Mouse (Mus musculus) lung, postnatal 0 days (tissue): ENCODE results near the gene Tmem201. TPM values are rescaled to one million over a fixed set of nuclear protein-coding genes. Genes with fewer than 3 reads are reported as not detected.
A peak's percentile ranks its signal among the peaks of the same experiment; 100 is the strongest.

Experiments used
- ATAC-seq: fragments of 200-750 bp; cut with Nextera tagmentation; 2 replicates; pipeline ENCODE4 v1.8.0; 2017; ENCODE audit warnings: moderate library complexity
- DNase-seq: peaks from one replicate; pipeline ENCODE4 v3.0.0-alpha.2; 2016; ENCODE audit warnings: low spot score
- H3K27ac ChIP-seq: fragments of 300-500 bp; sonication (generic); 2 replicates; pipeline ENCODE4 v1.5.1; 2014; ENCODE audit warnings: antibody characterized with exemption, mild to moderate bottlenecking, low read length, mixed read lengths
- H3K27me3 ChIP-seq: fragments of 300-500 bp; sonication (generic); replicated peaks from 2 replicates; pipeline ENCODE4 v1.6.1; 2014; ENCODE audit warnings: low read length, mixed read lengths; ENCODE audit not compliant: insufficient read depth
- H3K36me3 ChIP-seq: fragments of 300-500 bp; sonication (generic); 2 replicates; pipeline ENCODE4 v1.6.1; 2014; ENCODE audit warnings: low read length, mixed read lengths; ENCODE audit not compliant: insufficient read depth
- H3K4me1 ChIP-seq: fragments of 300-500 bp; sonication (generic); 2 replicates; pipeline ENCODE4 v1.6.1; 2014; ENCODE audit warnings: antibody characterized with exemption, low read depth, low read length, mixed read lengths; ENCODE audit not compliant: insufficient read depth
- H3K4me2 ChIP-seq: fragments of 300-500 bp; sonication (generic); replicated peaks from 2 replicates; pipeline ENCODE4 v1.6.1; 2014; ENCODE audit warnings: low read depth, mild to moderate bottlenecking, low read length, moderate library complexity, mixed read lengths
- H3K4me3 ChIP-seq: fragments of 300-500 bp; sonication (generic); 2 replicates; pipeline ENCODE4 v1.5.1; 2014; ENCODE audit warnings: low read depth, low read length
- H3K9ac ChIP-seq: fragments of 300-500 bp; sonication (generic); replicated peaks from 2 replicates; pipeline ENCODE4 v1.6.1; 2014; ENCODE audit warnings: low read depth, mild to moderate bottlenecking
- H3K9me3 ChIP-seq: fragments of 300-500 bp; sonication (generic); 2 replicates; pipeline ENCODE4 v1.6.1; 2016; ENCODE audit warnings: low read length, mixed read lengths
- CTCF ChIP-seq: IDR thresholded peaks from 2 replicates; pipeline ENCODE4 v1.5.1; 2016; ENCODE audit warnings: antibody characterized with exemption, mild to moderate bottlenecking
- EP300 ChIP-seq: IDR thresholded peaks from 2 replicates; pipeline ENCODE4 v1.6.1; 2016; ENCODE audit warnings: antibody characterized with exemption, mild to moderate bottlenecking, control low read depth
- WGBS: fragments of 180-500 bp; shearing (Covaris S2); extraction: QIAGEN DNeasy Blood & Tissue Kit; methylation state at CpG from one replicate; pipeline ENCODE4 v1.1.7; 2014; 5-methylcytosine and 5-hydroxymethylcytosine counted together
- polyA plus RNA-seq: library from polyadenylated mRNA; unstranded; fragments of >200 nt; fragmentation: Nextera tagmentation; extraction: Ambion mirVana; gene quantifications from 2 replicates; pipeline ENCODE4 v1.2.1, GENCODE M21; 2015

Gene Tmem201
- polyA plus RNA-seq, 1 experiment from 2014 or later, result 8.2 TPM

- peak; percentile 48 for ATAC-seq
- 48% methylated on average over 19 of the region's 19 CpGs for WGBS
- Histone ChIP-seq H3K27me3 (no peaks in the 10 kb centered on the region), H3K4me3 (no peak within 1 kb of the TSS), H3K9ac (no peak within 1 kb of the TSS), H3K4me2 (no peak within 1 kb of the TSS), H3K9me3 (no peaks in the 10 kb centered on the region), H3K36me3 (no peaks in the 10 kb centered on the region), H3K27ac (no peak within 1 kb of the TSS), H3K4me1 (no peaks in the 10 kb centered on the region)
- TF ChIP-seq EP300 (no peak), CTCF (no peak)
- peak; percentile 35 for DNase-seq
These were observed 35.4 kb downstream of the Tmem201 start, which contains the start of gene Pik3cd for GRCm38 (mm10) chr4:149702210-149702979. TSS of gene Pik3cd (minus strand) at chr4:149702571.

DNA sequence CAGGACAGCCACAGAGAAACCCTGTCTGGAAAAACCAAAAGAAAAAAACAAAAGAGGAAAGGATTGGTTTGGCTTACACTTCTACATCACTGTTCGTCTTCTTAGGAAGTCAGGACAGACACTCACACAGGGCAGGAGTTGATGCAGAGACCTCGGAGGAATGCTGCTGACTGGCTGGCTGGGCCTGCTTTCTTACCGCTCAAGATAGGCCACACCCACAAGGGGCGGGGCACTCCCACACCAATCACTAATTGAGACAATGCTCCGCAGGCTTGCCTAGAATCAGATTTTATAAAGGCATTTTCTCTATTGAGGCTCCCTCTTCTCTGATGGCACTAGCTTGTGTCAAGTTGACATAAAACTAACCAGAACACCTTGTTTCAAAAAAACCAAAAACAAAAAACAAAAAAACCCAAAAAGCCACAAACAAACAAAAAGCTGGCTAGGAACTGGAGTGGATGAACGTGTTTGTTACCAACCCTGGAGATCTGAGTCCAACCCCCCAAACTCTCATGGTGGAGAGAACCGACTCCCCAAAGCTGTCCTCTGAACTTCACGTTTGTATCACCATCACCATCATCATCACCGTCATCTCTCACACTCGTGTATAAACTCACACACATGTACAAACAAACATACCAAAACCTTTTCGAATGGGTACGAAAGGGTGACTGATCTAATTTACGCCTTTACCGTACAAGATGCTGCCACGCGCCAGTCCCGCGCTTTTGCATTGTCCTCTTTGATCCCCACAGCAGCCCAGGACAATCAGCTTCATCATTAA is 36.2 kb downstream of the Tmem201 start:
- 56% methylated on average over 18 of the region's 18 CpGs for WGBS
- no peaks in the 10 kb centered on the region for H3K4me1 ChIP-seq

DNA sequence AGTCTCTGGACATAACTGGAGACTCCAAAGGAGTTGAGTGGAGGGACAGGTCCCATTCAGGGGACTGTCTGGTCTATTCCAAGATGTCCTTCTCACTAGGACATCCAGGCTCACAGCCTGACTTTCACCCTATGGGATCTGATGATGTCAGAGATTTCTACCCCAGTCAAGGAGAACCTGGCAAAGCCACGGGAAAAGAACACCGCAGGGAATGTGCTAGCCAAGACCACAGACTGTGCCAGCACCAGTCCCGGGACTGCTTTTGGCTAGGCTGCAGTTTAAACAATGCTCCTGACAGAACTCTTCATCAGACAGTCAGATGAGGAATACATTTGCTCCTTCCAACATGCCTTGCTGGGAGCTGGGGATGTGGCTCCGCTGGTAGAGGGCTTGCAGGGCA is 37.9 kb downstream of the Tmem201 start:
- Histone ChIP-seq H3K9me3 (no peaks in the 10 kb centered on the region), H3K4me1 (no peaks in the 10 kb centered on the region), H3K4me2 (no peak overlapping the region), H3K4me3 (no peak overlapping the region), H3K27ac (no peak overlapping the region), H3K9ac (no peak overlapping the region), H3K27me3 (no peaks in the 10 kb centered on the region), H3K36me3 (no peaks in the 10 kb centered on the region)
- ATAC-seq, result no peak
- TF ChIP-seq EP300 (no peak), CTCF (no peak)
- WGBS, result 65% methylated on average over 4 of the region's 4 CpGs
- DNase-seq, result no peak

More for the DNA sequence above, 36.2 kb downstream of the Tmem201 start:
- H3K4me3 ChIP-seq, result no peak overlapping the region
- ATAC-seq, result no peak
- no peak overlapping the region for H3K27ac ChIP-seq
- no peaks in the 10 kb centered on the region for H3K9me3 ChIP-seq
- peak; percentile 40 for DNase-seq
- H3K4me2 ChIP-seq, result no peak overlapping the region
- no peak overlapping the region for H3K9ac ChIP-seq
- no peaks in the 10 kb centered on the region for H3K36me3 ChIP-seq
- H3K27me3 ChIP-seq, result no peaks in the 10 kb centered on the region
- TF ChIP-seq EP300, result no peak
- no peak for TF ChIP-seq CTCF

- DNase-seq, result peak; percentile 70
- Histone ChIP-seq H3K4me3 (peak overlapping the region; percentile 48), H3K9me3 (no peaks in the 10 kb centered on the region), H3K4me1 (no peaks in the 10 kb centered on the region), H3K9ac (peak overlapping the region; percentile 23; the same call in 1 of the 2 replicates), H3K36me3 (no peaks in the 10 kb centered on the region), H3K27me3 (no peaks in the 10 kb centered on the region), H3K4me2 (peak overlapping the region; percentile 79), H3K27ac (peak overlapping the region; percentile 49; the same call in 1 of the 2 replicates)
- WGBS, result 2% methylated on average over 35 of the region's 35 CpGs
- peak; percentile 81 for ATAC-seq
- TF ChIP-seq CTCF (peak; percentile 81), EP300 (no peak)
These were observed 39.5 kb downstream of the Tmem201 start for GRCm38 (mm10) chr4:149698197-149698821.

- Histone ChIP-seq H3K27me3 (no peaks in the 10 kb centered on the region), H3K4me2 (peak overlapping the region; percentile 79), H3K36me3 (no peaks in the 10 kb centered on the region), H3K9me3 (no peaks in the 10 kb centered on the region), H3K9ac (peak overlapping the region; percentile 23; the same call in 1 of the 2 replicates), H3K27ac (peak overlapping the region; percentile 49; the same call in 1 of the 2 replicates), H3K4me3 (peak overlapping the region; percentile 48), H3K4me1 (no peaks in the 10 kb centered on the region)
- ATAC-seq (peak; percentile 31), DNase-seq (peak; percentile 27)
- TF ChIP-seq CTCF (no peak), EP300 (no peak)
- WGBS, result 24% methylated on average over 15 of the region's 15 CpGs
These were observed 40.2 kb downstream of the Tmem201 start for GRCm38 (mm10) chr4:149697506-149698196.
